Mouse (Mus musculus) cerebellum, adult 8-10 months (tissue): ENCODE data around the gene Tac2.

Source experiments
- DNase-seq: peaks from one replicate; pipeline ENCODE4 v3.0.0; 2022

Gene Tac2

GRCm38 (mm10) chr10:127724178-127724577 is at the start of gene Tac2:
Gene Tac2, plus strand, starts transcription at chr10:127724478.
- no peak for DNase-seq

- DNase-seq, result peak; percentile 92
These were observed 49.3 kb upstream of the Tac2 start for GRCm38 (mm10) chr10:127674794-127675522.

GRCm38 (mm10) chr10:127675859-127676398 is 48.3 kb upstream of the Tac2 start:
- DNase-seq, result no peak

GRCm38 (mm10) chr10:127676691-127677548 is 47.4 kb upstream of the Tac2 start:
- DNase-seq, result peak; percentile 86

GRCm38 (mm10) chr10:127677591-127678336 is 46.5 kb upstream of the Tac2 start:
- no peak for DNase-seq

- no peak for DNase-seq
These were observed 45.1 kb upstream of the Tac2 start for GRCm38 (mm10) chr10:127679208-127679607.

- no peak for DNase-seq
These were observed 44.4 kb upstream of the Tac2 start for GRCm38 (mm10) chr10:127679881-127680280.

- DNase-seq, result no peak
These were observed 41.4 kb upstream of the Tac2 start for GRCm38 (mm10) chr10:127682886-127683285.

- DNase-seq, result no peak
These were observed 33.2 kb upstream of the Tac2 start for GRCm38 (mm10) chr10:127691053-127691452.

GRCm38 (mm10) chr10:127694636-127695035 is 29.6 kb upstream of the Tac2 start:
- peak; percentile 16 for DNase-seq

- no peak for DNase-seq
These were observed 28.5 kb upstream of the Tac2 start for GRCm38 (mm10) chr10:127695775-127696174.

- no peak for DNase-seq
These were observed 25.3 kb upstream of the Tac2 start for GRCm38 (mm10) chr10:127698966-127699365.

GRCm38 (mm10) chr10:127703299-127703698 is 21.0 kb upstream of the Tac2 start:
- DNase-seq, result no peak

- no peak for DNase-seq
These were observed 20.0 kb upstream of the Tac2 start for GRCm38 (mm10) chr10:127704293-127704692.

GRCm38 (mm10) chr10:127704766-127705220 is 19.5 kb upstream of the Tac2 start, which contains the start of gene Myo1a:
Gene Myo1a, plus strand, starts transcription at chr10:127705170.
- DNase-seq, result no peak

GRCm38 (mm10) chr10:127705783-127706182 is 18.5 kb upstream of the Tac2 start:
- no peak for DNase-seq

GRCm38 (mm10) chr10:127707721-127708120 is 16.6 kb upstream of the Tac2 start:
- DNase-seq, result no peak

- DNase-seq, result no peak
These were observed 15.4 kb upstream of the Tac2 start for GRCm38 (mm10) chr10:127708850-127709370.

GRCm38 (mm10) chr10:127710331-127710730 is 13.9 kb upstream of the Tac2 start:
- no peak for DNase-seq

GRCm38 (mm10) chr10:127712736-127713135 is 11.5 kb upstream of the Tac2 start:
- no peak for DNase-seq

- no peak for DNase-seq
These were observed 2.4 kb upstream of the Tac2 start for GRCm38 (mm10) chr10:127721671-127722418.

GRCm38 (mm10) chr10:127725136-127725535 is 858 bp downstream of the Tac2 start:
- no peak for DNase-seq
